Mouse (Mus musculus) G1E (cell line): Measurements from ENCODE around the gene Fam208a.

Source experiments
- CTCF ChIP-seq: IDR thresholded peaks from 2 replicates; pipeline ENCODE4 v1.5.1; 2012; ENCODE audit warnings: low read depth, low read length, inconsistent platforms, mixed read lengths
- GATA1 ChIP-seq: IDR thresholded peaks from 2 replicates; pipeline ENCODE4 v1.6.1; 2012; ENCODE audit warnings: borderline replicate concordance, low read length, inconsistent platforms, mixed read lengths
- POLR2AphosphoS5 ChIP-seq: IDR thresholded peaks from 2 replicates; pipeline ENCODE4 v1.6.1; 2012; ENCODE audit warnings: low read depth, low read length, inconsistent platforms; ENCODE audit not compliant: insufficient replicate concordance
- TAL1 ChIP-seq: conservative IDR thresholded peaks from 2 replicates; pipeline ENCODE4 v1.6.1; 2012; ENCODE audit warnings: low read depth, low read length, inconsistent platforms, mixed read lengths

- TF ChIP-seq CTCF (no peak), GATA1 (no peak), POLR2AphosphoS5 (no peak), TAL1 (no peak)
Measured at GRCm38 (mm10) chr14:27402332-27403250, 26.0 kb upstream of the Fam208a start.
